Mouse (Mus musculus): ENCODE data around the gene Errfi1. TPM values are rescaled to one million over a fixed set of nuclear protein-coding genes. Genes with fewer than 3 reads are reported as not detected.

Gene Errfi1
- 17.9 and 19.8 TPM in 2 replicates for polyA plus RNA-seq (2012; rRNA removed)

DNA sequence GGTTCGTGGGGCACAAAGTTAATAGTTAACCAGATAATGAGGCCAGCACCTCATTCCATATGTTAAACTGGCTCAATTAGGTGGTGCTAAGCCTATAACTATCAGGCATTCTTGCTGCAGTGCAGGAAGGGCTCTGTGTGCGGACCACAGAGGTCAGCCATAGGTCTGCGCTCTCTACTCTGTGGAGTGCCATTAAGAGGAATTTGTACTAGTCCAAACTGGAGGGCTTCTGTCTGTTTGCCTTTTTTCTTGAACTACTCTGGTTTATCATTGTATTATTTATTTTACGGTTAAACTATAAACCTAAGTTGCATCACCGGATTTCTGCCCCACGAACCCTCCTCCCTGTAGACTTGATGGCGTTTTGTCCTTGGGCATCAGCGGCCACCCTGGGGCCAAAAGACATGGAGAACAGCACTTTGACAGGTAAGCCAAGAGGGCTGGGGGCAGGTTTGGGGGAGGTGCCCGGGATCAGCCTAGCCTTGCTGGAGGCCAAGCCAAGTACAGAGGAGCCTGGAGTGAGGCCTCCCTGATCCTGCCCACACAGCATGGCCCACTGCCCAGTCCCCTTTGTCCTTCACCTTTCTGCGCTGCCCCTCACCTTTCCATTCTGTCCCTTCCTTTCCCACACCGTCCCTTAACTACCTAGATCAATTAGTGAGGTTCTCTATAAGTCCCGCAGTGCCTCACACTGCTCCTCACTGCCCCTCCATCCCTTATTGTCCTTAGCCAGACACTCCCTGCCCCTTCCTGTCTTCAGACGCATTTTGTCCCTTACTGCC, at the start of gene Errfi1:
Errfi1 (plus strand) TSS at position 240 of the 782 bp plus-strand sequence.

DNA sequence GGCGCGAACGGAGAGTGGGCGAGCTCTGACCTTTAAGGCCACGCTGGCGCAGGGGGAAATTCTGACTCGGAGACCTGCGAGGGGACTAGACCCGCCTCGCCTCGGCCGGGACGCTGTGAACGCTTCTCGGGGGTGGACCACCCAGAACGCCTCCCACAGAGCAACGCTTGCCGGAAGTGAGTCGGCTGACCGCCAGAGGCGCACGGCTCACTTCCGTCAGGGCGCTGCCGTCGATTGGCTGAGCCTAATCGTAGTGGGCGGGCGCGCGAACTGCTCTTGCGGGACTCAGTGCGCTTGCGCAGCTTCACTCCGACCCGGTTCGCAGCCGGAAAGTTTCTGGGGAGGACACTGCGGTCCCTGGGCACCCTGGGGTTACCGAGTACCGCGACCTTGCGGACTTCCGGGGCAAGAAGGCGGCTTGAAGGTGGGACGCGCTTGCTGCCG, 60.6 kb downstream of the Errfi1 start, which contains the start of the genes Park7 and Tnfrsf9:
Park7 (minus strand) TSS at position 148 of the 444 bp plus-strand sequence.
Tnfrsf9 (plus strand) TSS at position 273 of the 444 bp plus-strand sequence.

Other genes with a start within 250 kb of the Errfi1 start
- gene Slc45a1, start 201.7 kb upstream of the Errfi1 start, polyA plus RNA-seq (2012; rRNA removed): 18.6 and 20.1 TPM in 2 replicates
- 330 and 349 TPM in 2 replicates for gene Park7, start 60.5 kb downstream of the Errfi1 start, polyA plus RNA-seq (2012; rRNA removed)
- gene Tnfrsf9, start 60.6 kb downstream of the Errfi1 start, polyA plus RNA-seq (2012; rRNA removed): 0.15 and 0.25 TPM in 2 replicates
- not detected in 2 replicates for gene Uts2, start 143.2 kb downstream of the Errfi1 start, polyA plus RNA-seq (2012; rRNA removed)
- 4.5 and 5.1 TPM in 2 replicates for gene Per3, start 190.7 kb downstream of the Errfi1 start, polyA plus RNA-seq (2012; rRNA removed)
- gene Vamp3, start 204.0 kb downstream of the Errfi1 start, polyA plus RNA-seq (2012; rRNA removed): 66.5 and 69.3 TPM in 2 replicates
- gene Gm13090, start 235.7 kb downstream of the Errfi1 start, polyA plus RNA-seq (2012; rRNA removed): not detected in 2 replicates

Measured in central nervous system, embryonic 14 days (tissue).